Mouse (Mus musculus) heart, postnatal 0 days (tissue): Measurements from ENCODE around the gene Nanog.

Experiments used
- CTCF ChIP-seq: IDR thresholded peaks from 2 replicates; pipeline ENCODE4 v1.5.1; 2016; ENCODE audit warnings: antibody characterized with exemption, control low read depth, low read depth
- EP300 ChIP-seq: IDR thresholded peaks from 2 replicates; pipeline ENCODE4 v1.6.1; 2016; ENCODE audit warnings: antibody characterized with exemption, low read depth

- TF ChIP-seq CTCF: no peak
- no peak for TF ChIP-seq EP300
Observed at GRCm38 (mm10) chr6:122743353-122743752, 36.1 kb downstream of the Nanog start.
